Mouse (Mus musculus): ENCODE results near the gene Nxph2. TPM values are rescaled to one million over a fixed set of nuclear protein-coding genes. Genes with fewer than 3 reads are reported as not detected.
"Not testable (repeated sequence)": the region's sequence is repeated elsewhere in the genome, so short reads cannot be mapped to it uniquely, and the experiment has no call there.

Gene Nxph2
- total RNA-seq (2014; rRNA removed) (not detected in 2 replicates), polyA plus RNA-seq (2012; rRNA removed) (not detected in 2 replicates)

GRCm38 (mm10) chr2:23320746-23321585 is at the start of gene Nxph2:
TSS of gene Nxph2 (plus strand) at chr2:23321246.
- no peak within 1 kb of the TSS for H3K4me3 ChIP-seq (ENCODE audit: insufficient read depth, low read depth, low read length)
- DNase-seq (ENCODE audit: extremely low read depth, low read depth, low spot score) = no peak
- H3K4me1 ChIP-seq (ENCODE audit: control insufficient read depth, insufficient read depth, low read length) = no peaks in the 10 kb centered on the region
- H3K27ac ChIP-seq (replicated peaks; ENCODE audit: insufficient read depth, low read depth, low read length) = no peak within 1 kb of the TSS
- H3K36me3 ChIP-seq (ENCODE audit: control insufficient read depth, insufficient read depth, low read length) = no peaks in the 10 kb centered on the region
- peaks cover 2% of the 10 kb centered on the region; the same call in 1 of the 2 replicates for H3K27me3 ChIP-seq (ENCODE audit: control insufficient read depth, insufficient read depth, low read length)
- no peaks in the 10 kb centered on the region for H3K79me2 ChIP-seq (ENCODE audit: control insufficient read depth, insufficient read depth, low read length)
- 3% methylated on average over 31 of the region's 31 CpGs for WGBS
- H3K9ac ChIP-seq (ENCODE audit: low read depth, low read length) = no peak within 1 kb of the TSS
- TF ChIP-seq CTCF (IDR thresholded peaks at IDR 0.05; ENCODE audit: low read depth, low read length) (no peak), POLR2A (IDR thresholded peaks at IDR 0.05; ENCODE audit: extremely low read depth, insufficient read depth, low read length) (no peak)

GRCm38 (mm10) chr2:23290991-23291390 is 30.1 kb upstream of the Nxph2 start:
- 43% methylated on average over 19 of the region's 19 CpGs for WGBS

GRCm38 (mm10) chr2:23314869-23315268 is 6.2 kb upstream of the Nxph2 start:
- Histone ChIP-seq H3K27ac (replicated peaks; ENCODE audit: insufficient read depth, low read depth, low read length) (no peak overlapping the region), H3K4me3 (ENCODE audit: insufficient read depth, low read depth, low read length) (no peak overlapping the region), H3K27me3 (ENCODE audit: control insufficient read depth, insufficient read depth, low read length) (no peaks in the 10 kb centered on the region), H3K36me3 (ENCODE audit: control insufficient read depth, insufficient read depth, low read length) (no peaks in the 10 kb centered on the region), H3K4me1 (ENCODE audit: control insufficient read depth, insufficient read depth, low read length) (no peaks in the 10 kb centered on the region), H3K79me2 (ENCODE audit: control insufficient read depth, insufficient read depth, low read length) (no peaks in the 10 kb centered on the region), H3K9ac (ENCODE audit: low read depth, low read length) (no peak overlapping the region)
- TF ChIP-seq POLR2A (IDR thresholded peaks at IDR 0.05; ENCODE audit: extremely low read depth, insufficient read depth, low read length) = no peak
- TF ChIP-seq CTCF (IDR thresholded peaks at IDR 0.05; ENCODE audit: low read depth, low read length) = no peak
- 0% methylated on average over 1 of the region's 1 CpGs for WGBS
- peak; percentile 6 for DNase-seq (ENCODE audit: extremely low read depth, low read depth, low spot score)

More at GRCm38 (mm10) chr2:23290991-23291390, 30.1 kb upstream of the Nxph2 start:
- H3K79me2 ChIP-seq (ENCODE audit: control insufficient read depth, insufficient read depth, low read length); DNase-seq (ENCODE audit: extremely low read depth, low read depth, low spot score); H3K27me3 ChIP-seq (ENCODE audit: control insufficient read depth, insufficient read depth, low read length); H3K27ac ChIP-seq (replicated peaks; ENCODE audit: insufficient read depth, low read depth, low read length); H3K4me1 ChIP-seq (ENCODE audit: control insufficient read depth, insufficient read depth, low read length); H3K4me3 ChIP-seq (ENCODE audit: insufficient read depth, low read depth, low read length); H3K9ac ChIP-seq (ENCODE audit: low read depth, low read length); H3K36me3 ChIP-seq (ENCODE audit: control insufficient read depth, insufficient read depth, low read length): not testable (repeated sequence)

Other genes starting within 250 kb of the Nxph2 start
- gene Mastl, start 165.2 kb upstream of the Nxph2 start, total RNA-seq (2014; rRNA removed) = 0.28 and 0.60 TPM in 2 replicates
- 0.07 and 0.09 TPM in 2 replicates for gene Mastl, start 165.2 kb upstream of the Nxph2 start, polyA plus RNA-seq (2012; rRNA removed)
- 71.4 and 90.2 TPM in 2 replicates for gene Yme1l1, start 164.9 kb upstream of the Nxph2 start, total RNA-seq (2014; rRNA removed)
- gene Yme1l1, start 164.9 kb upstream of the Nxph2 start, polyA plus RNA-seq (2012; rRNA removed) = 4.1 and 6.2 TPM in 2 replicates
- not detected in 2 replicates for gene 4931423N10Rik, start 113.8 kb upstream of the Nxph2 start, total RNA-seq (2014; rRNA removed)
- gene 4931423N10Rik, start 113.8 kb upstream of the Nxph2 start, polyA plus RNA-seq (2012; rRNA removed) = not detected in 2 replicates